Mouse (Mus musculus): ENCODE results near the gene Cd164l2.

Gene Cd164l2

GRCm38 (mm10) chr4:133257230-133257629 is 45.3 kb downstream of the Cd164l2 start:
- DNase-seq (ENCODE audit: low spot score), result no peak

- no peak for DNase-seq (ENCODE audit: low spot score)
Observed at GRCm38 (mm10) chr4:133257798-133258408, 46.0 kb downstream of the Cd164l2 start.

DNA sequence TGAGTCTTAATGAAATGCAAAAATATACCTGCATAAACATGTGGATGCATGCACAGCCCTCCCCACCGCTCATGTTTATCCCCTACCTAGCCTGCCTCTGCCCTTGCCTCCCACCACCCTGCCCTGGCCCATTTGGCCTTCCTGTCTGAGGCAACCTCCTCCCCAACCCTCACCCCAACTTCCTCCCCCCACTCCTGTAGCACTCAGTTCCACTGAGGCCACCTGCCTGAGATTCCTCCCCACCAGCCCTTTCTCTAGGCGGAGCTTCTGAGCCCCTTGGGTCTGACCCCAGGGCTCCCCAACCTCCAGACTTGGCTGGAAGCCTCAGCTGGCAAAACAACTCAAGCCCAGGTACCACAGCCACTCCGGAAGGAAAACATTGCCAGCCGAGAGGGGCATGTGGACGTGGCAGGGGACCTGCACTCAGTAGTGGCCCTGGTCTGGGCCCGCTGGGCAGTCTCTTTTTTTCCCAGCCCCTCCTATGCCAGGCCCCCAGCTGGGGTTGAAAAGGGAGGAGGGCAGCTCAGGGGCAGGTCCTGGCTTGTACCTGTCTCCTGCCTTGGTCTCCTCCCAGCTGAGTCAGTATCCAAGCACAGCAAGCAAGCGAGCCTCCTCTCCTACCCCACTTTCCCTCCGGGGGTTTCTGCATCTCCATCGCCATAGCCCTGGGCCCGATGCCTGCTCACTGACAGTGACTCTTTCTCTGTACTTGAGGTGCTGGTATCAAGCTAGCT is 49.9 kb downstream of the Cd164l2 start:
- no peak for DNase-seq (ENCODE audit: low spot score)

DNA sequence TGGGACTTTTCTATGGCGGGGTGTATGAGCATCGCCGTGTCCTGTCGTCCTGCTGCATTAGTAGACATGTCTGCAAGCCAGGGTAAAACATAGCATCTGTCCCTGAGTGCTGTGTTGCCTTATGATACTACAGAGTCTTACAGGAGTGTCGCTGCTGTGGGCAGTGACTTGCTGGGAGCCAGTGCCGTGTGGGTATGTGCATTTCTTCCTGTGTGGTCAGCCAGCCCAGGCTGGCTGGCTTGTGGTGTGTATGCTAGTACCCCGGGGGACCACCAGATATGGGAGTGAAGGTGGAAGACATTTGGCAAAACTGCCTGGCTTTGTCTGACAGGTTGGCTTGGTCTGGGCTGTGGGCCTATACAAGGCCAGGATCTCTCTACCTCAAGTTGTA is 50.4 kb downstream of the Cd164l2 start:
- DNase-seq (ENCODE audit: low spot score), result no peak

DNA sequence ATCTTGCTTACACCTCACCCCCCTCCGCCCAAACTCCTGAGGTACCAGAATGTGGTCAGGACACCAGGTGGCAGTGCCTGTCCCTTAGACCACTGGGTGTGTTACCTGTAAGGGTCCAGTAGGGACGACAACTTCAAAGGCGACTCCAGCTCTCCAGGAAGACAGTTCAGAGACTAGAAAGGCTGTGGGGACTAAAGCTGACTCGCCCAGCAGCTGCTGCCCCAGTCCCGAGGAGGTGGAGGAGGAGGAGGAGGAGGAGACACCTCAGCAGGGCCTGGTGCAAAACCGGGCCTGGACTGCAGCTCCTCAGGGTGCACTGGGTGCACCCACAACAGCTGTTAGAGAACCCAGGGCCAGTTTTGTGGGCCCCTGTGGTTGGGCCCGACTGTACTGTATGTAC is 51.0 kb downstream of the Cd164l2 start, which contains the start of gene Sytl1:
Sytl1 (minus strand) TSS at position 232 of the 400 bp plus-strand sequence.
- DNase-seq (ENCODE audit: low spot score), result no peak

- DNase-seq (ENCODE audit: low spot score), result no peak
Observed at GRCm38 (mm10) chr4:133263756-133264155, 51.8 kb downstream of the Cd164l2 start.

- no peak for DNase-seq (ENCODE audit: low spot score)
Observed at GRCm38 (mm10) chr4:133264559-133264958, 52.6 kb downstream of the Cd164l2 start.

DNA sequence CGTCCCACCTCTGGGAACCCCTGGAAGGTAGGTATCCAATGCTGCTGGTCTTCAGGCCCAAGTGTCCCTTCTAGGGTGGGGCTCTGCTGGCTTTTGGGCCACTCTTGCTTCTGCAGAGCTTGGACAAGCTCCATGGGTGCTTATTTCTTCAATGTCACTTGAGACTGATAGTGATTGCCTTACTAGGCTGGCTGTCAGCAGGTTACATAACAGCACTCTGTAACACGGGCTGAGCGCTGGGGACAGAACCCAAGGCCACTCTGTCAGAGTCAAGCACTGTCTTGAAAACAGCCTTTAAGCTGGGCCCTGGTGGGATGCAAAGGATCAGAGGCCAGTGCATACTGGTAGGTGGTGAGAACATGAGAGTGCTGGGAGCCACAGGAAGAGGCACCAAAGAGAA is 53.4 kb downstream of the Cd164l2 start:
- no peak for DNase-seq (ENCODE audit: low spot score)

GRCm38 (mm10) chr4:133265759-133266158 is 53.8 kb downstream of the Cd164l2 start:
- DNase-seq (ENCODE audit: low spot score), result no peak

GRCm38 (mm10) chr4:133266248-133266880 is 54.4 kb downstream of the Cd164l2 start:
- no peak for DNase-seq (ENCODE audit: low spot score)

DNA sequence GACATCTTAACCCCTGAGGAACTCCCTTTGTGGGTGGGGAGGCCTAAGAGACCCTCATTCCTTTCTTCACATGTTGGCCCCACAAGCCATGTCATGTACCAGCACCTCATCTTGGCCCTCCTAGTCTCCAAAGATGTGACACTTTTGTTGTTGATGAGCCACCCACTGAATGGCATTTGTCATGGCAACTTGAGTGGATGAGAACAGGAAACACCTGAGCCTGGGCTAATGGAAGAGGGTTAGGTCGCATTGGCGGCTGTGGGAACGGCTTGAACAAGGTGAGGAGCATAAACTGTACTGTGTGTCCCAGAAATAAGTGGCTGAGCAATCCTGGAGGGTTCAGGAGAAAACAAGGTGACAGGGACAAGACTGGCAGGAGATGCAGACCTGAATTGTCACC is 57.0 kb downstream of the Cd164l2 start:
- no peak for DNase-seq (ENCODE audit: low spot score)

DNA sequence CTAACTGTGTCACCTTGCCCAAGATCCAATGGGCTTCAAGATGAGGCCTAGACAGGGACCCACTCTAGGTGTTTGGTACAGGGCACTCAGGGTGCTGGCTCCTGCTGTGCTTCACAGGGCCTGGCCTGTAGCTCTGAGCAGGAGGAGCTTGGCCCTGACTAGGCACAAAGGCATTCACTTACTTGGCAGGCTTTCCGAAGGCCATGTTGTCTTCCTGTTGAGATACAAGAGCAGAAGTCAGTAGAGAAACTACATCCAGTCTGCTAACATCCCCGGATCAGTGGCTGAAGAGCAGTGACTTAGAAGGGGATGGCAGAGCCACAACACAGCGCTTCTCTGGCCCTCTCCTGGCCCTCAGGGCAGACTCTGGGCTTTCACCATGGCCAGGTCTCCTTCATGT is 57.7 kb downstream of the Cd164l2 start:
- no peak for DNase-seq (ENCODE audit: low spot score)

DNA sequence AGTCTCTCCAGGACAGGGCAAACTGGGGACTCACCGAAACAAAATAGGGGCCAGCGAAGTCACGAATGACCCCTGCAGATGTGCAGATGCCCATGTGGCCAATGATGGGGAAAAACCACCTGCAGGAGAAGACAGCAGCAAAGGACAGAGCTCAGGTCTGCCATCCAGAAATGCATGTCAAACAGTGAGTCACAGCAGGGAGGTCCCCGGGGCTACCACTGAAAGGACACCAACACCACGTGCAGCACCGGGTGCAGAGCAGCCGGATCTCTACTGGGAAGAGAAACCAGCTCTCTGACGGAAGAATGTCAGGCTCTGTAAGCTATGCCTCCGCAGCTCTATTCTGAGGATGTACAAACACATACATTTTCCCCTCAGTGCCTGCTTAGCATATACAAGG is 59.0 kb downstream of the Cd164l2 start:
- no peak for DNase-seq (ENCODE audit: low spot score)
